Mouse (Mus musculus) cerebellum, adult 2 months (tissue): ENCODE results near the gene Snai3. TPM values are rescaled to one million over a fixed set of nuclear protein-coding genes. Genes with fewer than 3 reads are reported as not detected.

Source experiments
- DNase-seq, 2 experiments: peaks; one replicate each; pipeline ENCODE4 v3.0.0; 2021
- H3K27ac ChIP-seq: fragments of 200-500 bp; 2 replicates; pipeline ENCODE4 v1.5.1; 2012; ENCODE audit warnings: low read length, control low read depth, inconsistent platforms; ENCODE audit not compliant: insufficient read depth
- H3K27me3 ChIP-seq: fragments of 200-500 bp; 2 replicates; pipeline ENCODE4 v1.6.1; 2012; ENCODE audit warnings: inconsistent platforms, mild to moderate bottlenecking, low read length, moderate library complexity; ENCODE audit not compliant: control insufficient read depth, insufficient read depth
- H3K4me1 ChIP-seq: fragments of 200-500 bp; 2 replicates; pipeline ENCODE4 v1.6.1; 2011; ENCODE audit warnings: low read length; ENCODE audit not compliant: control insufficient read depth, insufficient read depth
- H3K4me3 ChIP-seq: fragments of 200-500 bp; replicated peaks from 2 replicates; pipeline ENCODE3; 2011; ENCODE audit warnings: mild to moderate bottlenecking, low read depth, low read length, control low read depth; ENCODE audit not compliant: insufficient read depth
- CTCF ChIP-seq: fragments of 200-500 bp; IDR thresholded peaks from 2 replicates; pipeline ENCODE4 v1.5.1; 2011; ENCODE audit warnings: low read depth, mild to moderate bottlenecking, control low read depth, low read length, moderate library complexity, borderline replicate concordance; ENCODE audit not compliant: insufficient read depth
- POLR2A ChIP-seq: fragments of 200-500 bp; IDR thresholded peaks from 2 replicates; pipeline ENCODE4 v1.6.1; 2011; ENCODE audit warnings: low read length, control low read depth, borderline replicate concordance; ENCODE audit not compliant: insufficient read depth
- WGBS: fragments of 180-500 bp; shearing (Covaris S2); methylation state at CpG from one replicate; pipeline ENCODE4 v1.1.7; 2018; 5-methylcytosine and 5-hydroxymethylcytosine counted together
- polyA plus RNA-seq: library from polyadenylated mRNA; depleted of rRNA; stranded (reverse); fragments of >200 nt; gene quantifications from 2 replicates; pipeline ENCODE4 v1.2.3, GENCODE M21; 2012

Gene Snai3
- polyA plus RNA-seq, 1 experiment: 0.13 TPM

DNA sequence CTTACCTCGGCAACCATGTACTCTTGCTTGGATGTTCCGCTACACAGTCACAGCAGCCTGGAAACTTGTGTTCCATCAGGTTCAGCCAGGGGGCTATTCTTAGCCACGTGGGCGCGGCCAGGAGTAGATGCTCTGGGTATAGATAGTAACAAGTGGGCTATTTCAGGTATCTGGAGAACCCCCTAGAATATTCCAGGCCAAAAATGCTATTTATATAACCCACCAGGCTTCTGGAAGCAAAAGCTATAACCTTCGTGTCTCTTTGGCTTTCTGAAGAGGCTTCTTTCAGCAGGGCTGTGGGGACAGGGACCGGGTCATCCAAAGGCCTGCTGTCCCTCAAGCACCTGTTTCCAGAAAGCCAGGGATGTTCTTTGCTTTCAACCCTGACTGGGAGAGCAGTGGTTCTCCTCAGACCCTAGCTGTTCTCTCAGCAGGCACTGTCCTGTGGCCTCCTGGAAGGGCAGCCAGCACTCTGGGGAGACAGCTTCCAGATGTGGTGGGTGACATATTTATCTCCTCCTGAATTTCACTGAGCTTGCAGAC is 9.3 kb downstream of the Snai3 start:
- Histone ChIP-seq H3K4me1 (no peaks in the 10 kb centered on the region), H3K27me3 (no peaks in the 10 kb centered on the region), H3K4me3 (no peak overlapping the region), H3K27ac (no peak overlapping the region)
- DNase-seq: no peak
- TF ChIP-seq CTCF (no peak), POLR2A (no peak)
- 63% methylated on average over 7 of the region's 7 CpGs for WGBS

- no peak overlapping the region for H3K4me3 ChIP-seq
- H3K27me3 ChIP-seq: no peaks in the 10 kb centered on the region
- peaks cover 9% of the 10 kb centered on the region for H3K4me1 ChIP-seq
- H3K27ac ChIP-seq: no peak overlapping the region
- WGBS: 59% methylated on average over 3 of the region's 3 CpGs
- DNase-seq: no peak
- TF ChIP-seq POLR2A: no peak
These were observed 15.3 kb downstream of the Snai3 start for GRCm38 (mm10) chr8:122445203-122445602.

DNA sequence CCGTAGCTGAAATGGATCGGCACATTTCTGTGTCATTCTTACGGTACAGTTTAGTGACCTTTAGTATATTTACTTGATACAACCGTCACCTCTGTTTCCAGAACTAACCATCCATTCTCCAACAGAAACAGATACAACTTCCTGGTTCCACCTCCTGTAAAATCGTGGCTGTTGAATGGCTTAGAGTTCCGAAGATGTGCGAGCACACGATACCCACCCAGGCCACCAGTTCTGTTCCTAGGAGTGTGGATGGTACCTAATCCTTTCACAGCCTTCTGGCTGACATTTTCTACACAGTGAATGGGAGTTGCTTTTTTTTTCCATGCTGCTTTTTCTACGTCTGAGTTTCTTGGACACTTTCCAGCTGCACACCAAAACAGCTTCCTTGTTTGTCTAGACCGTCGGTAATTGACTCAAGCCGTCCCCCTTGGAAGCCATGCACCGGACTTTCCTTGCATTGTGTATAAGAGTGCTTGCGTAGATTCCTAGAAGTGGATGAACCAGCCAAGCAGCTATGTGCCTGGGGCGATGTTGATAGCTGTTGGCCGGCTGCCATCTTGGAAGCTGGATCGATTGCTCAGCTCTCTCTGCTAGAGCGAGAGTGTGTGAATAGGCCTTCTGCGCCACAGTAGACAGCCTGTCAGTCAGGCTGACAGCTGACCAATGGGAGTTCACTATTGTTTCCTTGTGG is 16.3 kb downstream of the Snai3 start:
- H3K4me3 ChIP-seq: peak overlapping the region; percentile 80
- no peaks in the 10 kb centered on the region for H3K27me3 ChIP-seq
- H3K27ac ChIP-seq: peak overlapping the region; percentile 76
- H3K4me1 ChIP-seq: peaks cover 19% of the 10 kb centered on the region
- TF ChIP-seq CTCF: no peak
- 0 out of 2 replicates have a peak, but pooled peaks have one; percentile 21 for TF ChIP-seq POLR2A
- WGBS: under 1% methylated on average over 19 of the region's 19 CpGs
- DNase-seq: peak; percentile 76 to 77

- peak; percentile 43; the same call in 1 of the 2 replicates for TF ChIP-seq CTCF
- TF ChIP-seq POLR2A: peak; percentile 98
- Histone ChIP-seq H3K4me1 (peaks cover 26% of the 10 kb centered on the region), H3K27ac (peak within 1 kb of the TSS; percentile 76), H3K4me3 (peak within 1 kb of the TSS; percentile 91), H3K27me3 (no peaks in the 10 kb centered on the region)
- under 1% methylated on average over 47 of the region's 47 CpGs for WGBS
- DNase-seq: peak; percentile 99 to 100
These were observed 17.1 kb downstream of the Snai3 start, which contains the start of gene Mvd for GRCm38 (mm10) chr8:122443262-122444006. Gene Mvd, minus strand, starts transcription at chr8:122443422.

GRCm38 (mm10) chr8:122442781-122443180 is 17.8 kb downstream of the Snai3 start:
- TF ChIP-seq POLR2A (no peak), CTCF (no peak)
- Histone ChIP-seq H3K4me1 (peaks cover 30% of the 10 kb centered on the region), H3K27me3 (no peaks in the 10 kb centered on the region), H3K4me3 (peak overlapping the region; percentile 91), H3K27ac (peak overlapping the region; percentile 22; the same call in 1 of the 2 replicates)
- no peak for DNase-seq
- 2% methylated on average over 12 of the region's 12 CpGs for WGBS

- Histone ChIP-seq H3K27me3 (no peaks in the 10 kb centered on the region), H3K4me3 (peak overlapping the region; percentile 91), H3K4me1 (peaks cover 30% of the 10 kb centered on the region), H3K27ac (no peak overlapping the region)
- WGBS: 6% methylated on average over 7 of the region's 7 CpGs
- TF ChIP-seq CTCF (no peak), POLR2A (no peak)
- no peak for DNase-seq
These were observed 18.2 kb downstream of the Snai3 start for GRCm38 (mm10) chr8:122442356-122442755.

- Histone ChIP-seq H3K4me1 (peaks cover 30% of the 10 kb centered on the region), H3K27me3 (no peaks in the 10 kb centered on the region), H3K27ac (no peak overlapping the region), H3K4me3 (no peak overlapping the region)
- WGBS: 65% methylated on average over 1 of the region's 1 CpGs
- peak in 1 of 2 experiments; percentile 44 for DNase-seq
- TF ChIP-seq CTCF (no peak), POLR2A (no peak)
These were observed 19.2 kb downstream of the Snai3 start for GRCm38 (mm10) chr8:122441326-122441725.

DNA sequence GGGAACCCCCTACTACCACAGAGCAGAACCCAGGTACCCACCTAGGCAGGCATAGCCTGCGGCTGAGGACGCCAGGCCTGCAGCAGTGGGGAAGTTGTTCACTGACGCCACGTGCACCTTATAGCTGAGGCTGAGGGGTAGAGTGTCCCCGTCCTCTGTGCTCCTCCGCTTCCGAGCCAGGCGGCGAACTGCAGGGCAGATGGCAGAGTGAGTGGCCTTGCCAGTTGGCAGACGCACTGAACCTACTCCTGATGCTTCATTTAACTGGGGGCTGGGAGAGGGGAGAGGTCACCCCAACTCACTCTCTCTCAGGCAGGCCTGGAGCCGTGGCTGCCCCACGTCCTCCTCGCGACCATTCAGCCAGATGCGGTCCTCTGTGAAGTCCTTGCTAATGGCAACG is 21.2 kb downstream of the Snai3 start:
- Histone ChIP-seq H3K4me3 (no peak overlapping the region), H3K27ac (peak overlapping the region; percentile 26), H3K4me1 (peaks cover 30% of the 10 kb centered on the region), H3K27me3 (no peaks in the 10 kb centered on the region)
- TF ChIP-seq CTCF (no peak), POLR2A (no peak)
- WGBS: 19% methylated on average over 16 of the region's 16 CpGs
- peak; percentile 83 to 85 for DNase-seq
